Mouse (Mus musculus) erythroid progenitor cell, adult 5-6 weeks (primary cell): Measurements from ENCODE around the gene Zfp759. TPM values are rescaled to one million over a fixed set of nuclear protein-coding genes. Genes with fewer than 3 reads are reported as not detected.

Source experiments
- total RNA-seq, 2 experiments: library from RNA; stranded (forward) in 1 of 2; stranded (reverse) in 1 of 2; fragments of 150-400 nt in 1 of 2; fragments of 186-747, 209-891 nt in 1 of 2; gene quantifications; 2 replicates each; pipeline versions ENCODE4 v1.2.3 to v1.2.4; 2015 to 2017; ENCODE audit warnings: low replicate concordance in 2 of 2

Zfp759 gene
- total RNA-seq, 2 experiments from 2014 or later, result 2.9 TPM; not detected in 1

Other genes with a start within 250 kb of the Zfp759 start
- 1.3 TPM in 1 of 2 replicates, not detected in the other for gene Gm10767, start 216.7 kb upstream of the Zfp759 start, total RNA-seq (2015; ENCODE audit: low replicate concordance)
- gene Gm10767, start 216.7 kb upstream of the Zfp759 start, total RNA-seq (2017; ENCODE audit: low replicate concordance), result 0.64 TPM in 1 of 2 replicates, not detected in the other
- gene Zfp712, start 60.5 kb upstream of the Zfp759 start, total RNA-seq (2015; ENCODE audit: low replicate concordance), result 1.1 and 3.4 TPM in 2 replicates
- 0.98 and 1.3 TPM in 2 replicates for gene Zfp712, start 60.5 kb upstream of the Zfp759 start, total RNA-seq (2017; ENCODE audit: low replicate concordance)
- 4.2 TPM in 1 of 2 replicates, not detected in the other for gene Zfp708, start 23.7 kb upstream of the Zfp759 start, total RNA-seq (2015; ENCODE audit: low replicate concordance)
- gene Zfp708, start 23.7 kb upstream of the Zfp759 start, total RNA-seq (2017; ENCODE audit: low replicate concordance), result 1.2 and 2.1 TPM in 2 replicates
- gene Gm28557, start 13.1 kb upstream of the Zfp759 start, total RNA-seq (2015; ENCODE audit: low replicate concordance), result not detected in 2 replicates
- 0.83 TPM in 1 of 2 replicates, not detected in the other for gene Gm28557, start 13.1 kb upstream of the Zfp759 start, total RNA-seq (2017; ENCODE audit: low replicate concordance)
- not detected in 2 replicates for gene Rslcan18, start 5.4 kb upstream of the Zfp759 start, total RNA-seq (2015; ENCODE audit: low replicate concordance)
- gene Rslcan18, start 5.4 kb upstream of the Zfp759 start, total RNA-seq (2017; ENCODE audit: low replicate concordance), result 0.08 and 1.3 TPM in 2 replicates
- gene Rsl1, start 51.5 kb downstream of the Zfp759 start, total RNA-seq (2015; ENCODE audit: low replicate concordance), result 3.2 and 5.0 TPM in 2 replicates
- gene Rsl1, start 51.5 kb downstream of the Zfp759 start, total RNA-seq (2017; ENCODE audit: low replicate concordance), result 2.2 TPM in 1 of 2 replicates, not detected in the other
- 4.6 TPM in 1 of 2 replicates, not detected in the other for gene Zfp455, start 72.8 kb downstream of the Zfp759 start, total RNA-seq (2015; ENCODE audit: low replicate concordance)
- 0.90 and 1.3 TPM in 2 replicates for gene Zfp455, start 72.8 kb downstream of the Zfp759 start, total RNA-seq (2017; ENCODE audit: low replicate concordance)
- gene Zfp458, start 156.8 kb downstream of the Zfp759 start, total RNA-seq (2015; ENCODE audit: low replicate concordance), result 0.36 and 0.42 TPM in 2 replicates
- gene Zfp458, start 156.8 kb downstream of the Zfp759 start, total RNA-seq (2017; ENCODE audit: low replicate concordance), result 0.38 and 0.77 TPM in 2 replicates
- gene Zfp457, start 184.8 kb downstream of the Zfp759 start, total RNA-seq (2015; ENCODE audit: low replicate concordance), result not detected in 2 replicates
- gene Zfp457, start 184.8 kb downstream of the Zfp759 start, total RNA-seq (2017; ENCODE audit: low replicate concordance), result 1.4 TPM in 1 of 2 replicates, not detected in the other
- 3.4 and 6.5 TPM in 2 replicates for gene Zfp595, start 210.9 kb downstream of the Zfp759 start, total RNA-seq (2015; ENCODE audit: low replicate concordance)
- gene Zfp595, start 210.9 kb downstream of the Zfp759 start, total RNA-seq (2017; ENCODE audit: low replicate concordance), result 4.2 and 4.6 TPM in 2 replicates
- 11.7 TPM in 1 of 2 replicates, not detected in the other for gene Gm28044, start 238.9 kb downstream of the Zfp759 start, total RNA-seq (2015; ENCODE audit: low replicate concordance)
- not detected in 2 replicates for gene Gm28044, start 238.9 kb downstream of the Zfp759 start, total RNA-seq (2017; ENCODE audit: low replicate concordance)
- gene Zfp953, start 238.9 kb downstream of the Zfp759 start, total RNA-seq (2015; ENCODE audit: low replicate concordance), result 0.84 and 4.7 TPM in 2 replicates
- gene Zfp953, start 238.9 kb downstream of the Zfp759 start, total RNA-seq (2017; ENCODE audit: low replicate concordance), result 4.5 and 5.8 TPM in 2 replicates